Mouse (Mus musculus) fat pad, adult 2 months (tissue): ENCODE data around the gene Gm27179.
"Not testable (repeated sequence)": the region's sequence is repeated elsewhere in the genome, so short reads cannot be mapped to it uniquely, and the experiment has no call there.

Source experiments
- DNase-seq: peaks from one replicate; pipeline ENCODE4 v3.0.0-alpha.2; 2011; ENCODE audit warnings: low read depth, low spot score; ENCODE audit errors: extremely low read depth

Gene Gm27179

GRCm38 (mm10) chr14:69473941-69474646 is 38.3 kb downstream of the Gm27179 start:
- not testable (repeated sequence) for DNase-seq

GRCm38 (mm10) chr14:69473322-69473721 is 39.0 kb downstream of the Gm27179 start:
- not testable (repeated sequence) for DNase-seq

GRCm38 (mm10) chr14:69470122-69470708 is 42.1 kb downstream of the Gm27179 start:
- DNase-seq = not testable (repeated sequence)

GRCm38 (mm10) chr14:69467612-69468366 is 44.6 kb downstream of the Gm27179 start:
- not testable (repeated sequence) for DNase-seq

GRCm38 (mm10) chr14:69464465-69464864 is 47.9 kb downstream of the Gm27179 start:
- DNase-seq = not testable (repeated sequence)
